Mouse (Mus musculus) bone marrow macrophage, adult 2 months (primary cell): ENCODE results near the gene Arnt2.

Experiments
- CTCF ChIP-seq: IDR thresholded peaks from 2 replicates; pipeline ENCODE4 v1.5.1; 2012; ENCODE audit warnings: low read depth, mild to moderate bottlenecking, low read length, moderate library complexity
- POLR2A ChIP-seq: IDR thresholded peaks from 2 replicates; pipeline ENCODE4 v1.6.1; 2012; ENCODE audit warnings: mild to moderate bottlenecking, low read depth, low read length, borderline replicate concordance

DNA sequence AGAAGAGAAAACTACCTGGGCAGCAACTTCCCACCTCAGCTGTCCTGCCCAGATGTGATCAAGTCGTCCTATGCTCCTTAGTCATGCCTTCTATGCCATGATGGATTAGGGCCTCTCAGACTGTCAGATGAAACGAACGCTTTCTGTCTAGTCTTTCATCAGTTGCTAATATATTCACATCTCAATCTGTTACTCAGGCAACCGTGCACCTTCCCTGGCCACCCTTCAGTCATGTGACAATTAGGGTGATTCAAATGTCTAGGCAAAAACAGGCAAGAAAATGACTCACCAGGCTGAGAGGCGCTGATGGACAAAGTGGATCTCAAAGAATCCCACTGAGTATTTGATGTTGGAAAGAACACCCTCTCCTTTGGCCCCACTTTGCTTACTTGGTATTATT is 6.6 kb downstream of the Arnt2 start:
- TF ChIP-seq CTCF (no peak), POLR2A (no peak)
